Mouse (Mus musculus) cerebellum, adult 2 months (tissue): ENCODE results near the gene Rph3al.

ENCODE experiments used
- CTCF ChIP-seq: fragments of 200-500 bp; IDR thresholded peaks from 2 replicates; pipeline ENCODE4 v1.5.1; 2011; ENCODE audit warnings: low read depth, mild to moderate bottlenecking, control low read depth, low read length, moderate library complexity, borderline replicate concordance; ENCODE audit not compliant: insufficient read depth
- POLR2A ChIP-seq: fragments of 200-500 bp; IDR thresholded peaks from 2 replicates; pipeline ENCODE4 v1.6.1; 2011; ENCODE audit warnings: low read length, control low read depth, borderline replicate concordance; ENCODE audit not compliant: insufficient read depth

- TF ChIP-seq POLR2A (no peak), CTCF (no peak)
Measured at GRCm38 (mm10) chr11:75876043-75876780, 62.0 kb downstream of the Rph3al start.
